Mouse (Mus musculus): Measurements from ENCODE around the gene Khdc3. TPM values are rescaled to one million over a fixed set of nuclear protein-coding genes. Genes with fewer than 3 reads are reported as not detected.

Khdc3 gene
- polyA plus RNA-seq, 1 experiment from 2014 or later = 0.20 TPM

DNA sequence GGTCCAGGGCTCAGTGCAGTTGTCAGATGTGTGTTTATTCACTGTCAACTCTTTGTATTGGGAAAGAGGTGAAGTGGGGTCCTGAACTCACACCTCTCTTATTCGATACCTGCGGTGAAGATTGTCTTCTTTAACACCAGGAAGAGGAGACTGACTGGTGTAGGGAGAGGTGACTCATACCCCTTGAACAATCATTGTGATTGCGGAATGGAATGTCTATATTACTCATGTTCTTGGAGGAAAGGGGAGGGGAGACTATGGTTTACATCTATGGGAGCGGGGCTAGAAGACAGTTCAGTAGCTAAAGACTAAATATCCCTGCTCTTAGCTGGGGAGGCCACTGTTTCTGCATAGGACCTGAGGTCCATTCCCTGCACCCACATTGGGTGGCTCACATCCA lies 28.9 kb downstream of the Khdc3 start:
- WGBS = 84% methylated on average over 4 of the region's 4 CpGs
- Histone ChIP-seq H3K9me3 (no peaks in the 10 kb centered on the region), H3K4me1 (no peaks in the 10 kb centered on the region), H3K27ac (no peak overlapping the region), H3K9ac (no peak overlapping the region), H3K36me3 (peaks cover 33% of the 10 kb centered on the region), H3K4me2 (replicated peaks) (no peak overlapping the region), H3K27me3 (no peaks in the 10 kb centered on the region), H3K4me3 (no peak overlapping the region)
- no peak for ATAC-seq (ENCODE audit: insufficient number of reproducible peaks, insufficient read depth, low FRiP score, low TSS enrichment)

DNA sequence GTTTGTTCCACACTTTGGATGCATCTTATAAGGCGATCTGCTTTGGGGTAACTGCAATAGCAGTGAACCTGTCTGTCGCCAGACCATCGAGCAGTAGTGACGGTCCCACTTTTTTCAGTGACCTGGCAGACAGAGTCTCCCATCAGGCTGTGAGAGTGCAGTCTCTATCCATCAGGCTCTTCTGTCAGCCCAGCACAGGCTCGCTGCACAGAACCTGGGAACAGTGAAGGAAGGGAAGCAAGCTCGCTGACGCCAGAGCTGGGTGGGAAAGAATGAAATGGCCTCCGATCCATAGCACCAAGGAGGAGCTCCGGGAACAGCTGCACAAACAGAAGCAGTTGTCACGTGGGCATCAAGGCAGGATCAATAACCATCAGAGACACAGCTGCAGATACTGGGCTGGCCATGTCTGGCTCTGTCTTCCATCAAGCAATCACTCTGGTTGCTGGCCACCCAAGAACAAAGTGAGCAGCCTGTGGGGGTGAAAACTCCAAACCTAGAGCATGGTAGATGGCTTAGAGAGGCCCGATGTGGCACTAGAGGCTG lies 35.8 kb downstream of the Khdc3 start:
- Histone ChIP-seq H3K36me3 (no peaks in the 10 kb centered on the region), H3K4me2 (replicated peaks) (no peak overlapping the region), H3K27me3 (no peaks in the 10 kb centered on the region), H3K4me1 (no peaks in the 10 kb centered on the region), H3K4me3 (no peak overlapping the region), H3K27ac (no peak overlapping the region), H3K9me3 (no peaks in the 10 kb centered on the region), H3K9ac (no peak overlapping the region)
- whole genome bisulfite sequencing = 65% methylated on average over 11 of the region's 11 CpGs
- ATAC-seq (ENCODE audit: insufficient number of reproducible peaks, insufficient read depth, low FRiP score, low TSS enrichment) = peak; percentile 64; the same call in 1 of the 2 replicates

Other genes with a start within 250 kb of the Khdc3 start
- 11.7 TPM in 2 replicates for gene Pygo1, start 176.2 kb upstream of the Khdc3 start, polyA plus RNA-seq (2016; fragmentation: Nextera tagmentation; extraction: Ambion mirVana)
- 1.5 and 1.8 TPM in 2 replicates for gene Dyx1c1, start 143.1 kb upstream of the Khdc3 start, polyA plus RNA-seq (2016; fragmentation: Nextera tagmentation; extraction: Ambion mirVana)
- gene Gm44503, start 143.0 kb upstream of the Khdc3 start, polyA plus RNA-seq (2016; fragmentation: Nextera tagmentation; extraction: Ambion mirVana) = not detected in 2 replicates
- gene Ccpg1os, start 116.5 kb upstream of the Khdc3 start, polyA plus RNA-seq (2016; fragmentation: Nextera tagmentation; extraction: Ambion mirVana) = 13.6 and 13.8 TPM in 2 replicates
- 22.3 and 24.9 TPM in 2 replicates for gene Ccpg1, start 116.4 kb upstream of the Khdc3 start, polyA plus RNA-seq (2016; fragmentation: Nextera tagmentation; extraction: Ambion mirVana)
- 13.5 and 14.7 TPM in 2 replicates for gene Pigb, start 61.5 kb upstream of the Khdc3 start, polyA plus RNA-seq (2016; fragmentation: Nextera tagmentation; extraction: Ambion mirVana)
- 6.8 and 8.9 TPM in 2 replicates for gene Rab27a, start 57.0 kb upstream of the Khdc3 start, polyA plus RNA-seq (2016; fragmentation: Nextera tagmentation; extraction: Ambion mirVana)
- not detected in 2 replicates for gene Gm20509, start 634 bp downstream of the Khdc3 start, polyA plus RNA-seq (2016; fragmentation: Nextera tagmentation; extraction: Ambion mirVana)
- 140 and 143 TPM in 2 replicates for gene Rsl24d1, start 11.6 kb downstream of the Khdc3 start, polyA plus RNA-seq (2016; fragmentation: Nextera tagmentation; extraction: Ambion mirVana)

Data from embryonic facial prominence, embryonic 12.5 days (tissue).